Mouse (Mus musculus) brain, embryonic 14.5 days (tissue): ENCODE results near the gene Hpf1.

Experiments
- CTCF ChIP-seq: fragments of 200-500 bp; IDR thresholded peaks from 2 replicates; pipeline ENCODE4 v1.5.1; 2012; ENCODE audit warnings: inconsistent platforms, mild to moderate bottlenecking, moderate library complexity, borderline replicate concordance; ENCODE audit not compliant: insufficient read depth, insufficient read length; ENCODE audit errors: extremely low read depth
- POLR2A ChIP-seq: fragments of 200-500 bp; IDR thresholded peaks from 2 replicates; pipeline ENCODE4 v1.6.1; 2012; ENCODE audit warnings: mild to moderate bottlenecking, inconsistent platforms, borderline replicate concordance; ENCODE audit not compliant: poor library complexity, insufficient read depth, insufficient read length, severe bottlenecking; ENCODE audit errors: extremely low read depth

DNA sequence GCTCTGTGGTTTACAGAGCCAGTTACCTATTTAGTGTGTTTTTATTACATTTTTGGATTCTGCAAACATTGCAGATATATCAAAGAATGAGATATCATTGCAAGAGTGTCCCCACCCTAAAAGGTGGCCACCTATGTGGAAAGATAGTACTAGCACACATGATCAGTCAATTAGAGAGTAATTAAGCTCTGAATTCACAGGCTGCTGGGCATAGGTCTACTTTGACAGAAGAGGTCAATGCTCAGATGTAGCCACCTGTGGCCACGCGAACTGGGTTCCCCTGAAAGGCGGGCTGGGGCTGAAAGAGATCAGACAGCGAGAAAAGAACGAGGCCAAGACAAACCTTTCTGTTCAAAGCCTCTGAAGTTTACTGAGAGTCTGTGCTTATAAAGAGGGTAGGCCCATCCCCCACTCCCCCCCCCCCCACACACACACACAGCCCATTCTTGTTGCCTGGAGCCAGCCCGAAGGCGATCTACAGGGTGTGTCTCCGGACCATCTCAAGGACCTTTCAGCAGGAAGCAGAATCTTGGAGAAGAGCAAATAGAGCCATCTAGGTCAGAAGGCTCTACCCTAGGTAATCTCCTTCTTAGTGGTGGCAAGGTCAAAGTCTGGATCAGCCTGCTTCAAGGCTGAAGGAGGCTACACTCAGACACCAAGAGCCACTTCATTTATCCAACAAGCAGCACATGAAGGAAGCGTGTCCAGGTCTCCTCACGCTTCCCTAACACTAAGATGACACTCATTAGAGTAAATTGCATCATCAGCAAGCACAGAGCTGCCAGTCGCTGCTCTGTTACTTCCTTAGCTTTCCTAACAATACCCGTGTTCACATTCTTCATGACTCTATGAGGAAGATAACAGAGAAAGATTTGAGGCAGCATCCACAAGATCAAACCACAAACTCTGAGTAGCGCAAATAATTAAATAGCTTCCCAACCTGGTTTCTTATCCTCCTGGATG lies 19.7 kb upstream of the Hpf1 start:
- no peak for TF ChIP-seq POLR2A
- no peak for TF ChIP-seq CTCF
